Mouse (Mus musculus) limb, embryonic 14.5 days (tissue): ENCODE measurements around the gene Rragd. TPM values are rescaled to one million over a fixed set of nuclear protein-coding genes. Genes with fewer than 3 reads are reported as not detected.
A peak's percentile ranks its signal among the peaks of the same experiment; 100 is the strongest.

Experiments
- ATAC-seq: fragments of 200-750 bp; cut with Nextera tagmentation; 2 replicates; pipeline ENCODE4 v1.8.0; 2017; ENCODE audit warnings: low read depth, moderate number of reproducible peaks, moderate TSS enrichment; ENCODE audit not compliant: low FRiP score
- DNase-seq: peaks from one replicate; pipeline ENCODE4 v3.0.0-alpha.2; 2015; ENCODE audit warnings: low spot score
- H3K27ac ChIP-seq: fragments of 300-500 bp; sonication (generic); replicated peaks from 2 replicates; pipeline ENCODE4 v1.5.1; 2014; ENCODE audit warnings: low read depth, mild to moderate bottlenecking, low read length, moderate library complexity, mixed read lengths
- H3K27me3 ChIP-seq: fragments of 300-500 bp; sonication (generic); 2 replicates; pipeline ENCODE4 v1.6.1; 2014; ENCODE audit warnings: low read length, mixed read lengths; ENCODE audit not compliant: control insufficient read depth, insufficient read depth
- H3K36me3 ChIP-seq: fragments of 300-500 bp; sonication (generic); 2 replicates; pipeline ENCODE4 v1.6.1; 2014; ENCODE audit warnings: mild to moderate bottlenecking, low read length, moderate library complexity, mixed read lengths; ENCODE audit not compliant: control insufficient read depth, insufficient read depth
- H3K4me1 ChIP-seq: fragments of 300-500 bp; sonication (generic); 2 replicates; pipeline ENCODE4 v1.6.1; 2014; ENCODE audit warnings: antibody characterized with exemption, low read length, mixed read lengths; ENCODE audit not compliant: control insufficient read depth, insufficient read depth
- H3K4me2 ChIP-seq: fragments of 300-500 bp; sonication (generic); replicated peaks from 2 replicates; pipeline ENCODE4 v1.6.1; 2014; ENCODE audit warnings: low read depth, mild to moderate bottlenecking, low read length, moderate library complexity; ENCODE audit not compliant: severe bottlenecking
- H3K4me3 ChIP-seq: fragments of 300-500 bp; sonication (generic); replicated peaks from 2 replicates; pipeline ENCODE4 v1.5.1; 2014; ENCODE audit warnings: low read length
- H3K9ac ChIP-seq: fragments of 300-500 bp; sonication (generic); 2 replicates; pipeline ENCODE4 v1.6.1; 2014; ENCODE audit warnings: mild to moderate bottlenecking, low read depth, low read length, moderate library complexity; ENCODE audit not compliant: severe bottlenecking
- H3K9me3 ChIP-seq: fragments of 300-500 bp; sonication (generic); 2 replicates; pipeline ENCODE4 v1.6.1; 2016; ENCODE audit warnings: low read length; ENCODE audit not compliant: control insufficient read depth
- POLR2A ChIP-seq: fragments of 200-500 bp; IDR thresholded peaks from 2 replicates; pipeline ENCODE4 v1.8.0; 2012; ENCODE audit warnings: inconsistent platforms, mild to moderate bottlenecking, moderate library complexity, borderline replicate concordance; ENCODE audit not compliant: insufficient read depth, insufficient read length; ENCODE audit errors: extremely low read depth
- WGBS: fragments of 180-500 bp; shearing (Covaris S2); extraction: QIAGEN DNeasy Blood & Tissue Kit; methylation state at CpG from one replicate; pipeline ENCODE4 v1.1.7; 2014; 5-methylcytosine and 5-hydroxymethylcytosine counted together
- polyA plus RNA-seq, 2 experiments: library from polyadenylated mRNA; depleted of rRNA in 1 of 2; stranded (reverse) in 1 of 2; unstranded in 1 of 2; fragments of >200 nt; fragmentation: Nextera tagmentation in 1 of 2; extraction: Ambion mirVana in 1 of 2; gene quantifications; 2 replicates each; pipeline versions ENCODE4 v1.2.1 to v1.2.3; 2012 to 2014

The Rragd gene
- polyA plus RNA-seq, 2 experiments = 12.3 to 13.1 TPM

- H3K36me3 ChIP-seq = peaks cover 5% of the 10 kb centered on the region
- no peak overlapping the region for H3K27ac ChIP-seq
- no peaks in the 10 kb centered on the region for H3K27me3 ChIP-seq
- H3K9me3 ChIP-seq = no peaks in the 10 kb centered on the region
- no peaks in the 10 kb centered on the region for H3K4me1 ChIP-seq
- 89% methylated on average over 1 of the region's 1 CpGs for WGBS
- no peak overlapping the region for H3K4me2 ChIP-seq
- no peak for DNase-seq
- ATAC-seq = no peak
- H3K9ac ChIP-seq = no peak overlapping the region
- no peak overlapping the region for H3K4me3 ChIP-seq
- no peak for TF ChIP-seq POLR2A
These were observed 27.2 kb downstream of the Rragd start for GRCm38 (mm10) chr4:33010078-33010477.

DNA sequence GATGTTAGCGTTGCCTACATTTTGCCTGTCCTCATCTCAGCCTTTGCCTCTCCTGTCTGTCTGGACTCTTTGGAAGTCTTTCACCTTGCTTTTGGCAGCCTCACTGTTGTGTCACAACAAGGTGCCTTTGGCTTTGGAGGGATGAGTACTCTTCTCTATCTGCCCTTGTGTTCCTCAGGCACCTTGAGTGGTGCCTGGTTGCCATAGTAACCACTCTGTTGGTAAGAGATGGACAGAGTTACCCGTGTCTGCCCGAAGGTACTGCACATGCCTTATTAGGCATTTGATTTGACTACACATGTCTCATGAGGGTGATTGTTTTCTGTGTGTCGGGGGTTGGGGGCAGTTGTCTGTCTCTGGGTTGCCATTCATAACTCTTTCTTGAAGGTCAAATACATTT, 29.6 kb downstream of the Rragd start:
- TF ChIP-seq POLR2A = no peak
- H3K4me1 ChIP-seq = no peaks in the 10 kb centered on the region
- no peak overlapping the region for H3K4me2 ChIP-seq
- ATAC-seq (no peak), DNase-seq (no peak)
- no peak overlapping the region for H3K9ac ChIP-seq
- H3K27ac ChIP-seq = no peak overlapping the region
- H3K36me3 ChIP-seq = peaks cover 5% of the 10 kb centered on the region
- no peak overlapping the region for H3K4me3 ChIP-seq
- WGBS = 82% methylated on average over 4 of the region's 4 CpGs
- no peaks in the 10 kb centered on the region for H3K9me3 ChIP-seq
- no peaks in the 10 kb centered on the region for H3K27me3 ChIP-seq

DNA sequence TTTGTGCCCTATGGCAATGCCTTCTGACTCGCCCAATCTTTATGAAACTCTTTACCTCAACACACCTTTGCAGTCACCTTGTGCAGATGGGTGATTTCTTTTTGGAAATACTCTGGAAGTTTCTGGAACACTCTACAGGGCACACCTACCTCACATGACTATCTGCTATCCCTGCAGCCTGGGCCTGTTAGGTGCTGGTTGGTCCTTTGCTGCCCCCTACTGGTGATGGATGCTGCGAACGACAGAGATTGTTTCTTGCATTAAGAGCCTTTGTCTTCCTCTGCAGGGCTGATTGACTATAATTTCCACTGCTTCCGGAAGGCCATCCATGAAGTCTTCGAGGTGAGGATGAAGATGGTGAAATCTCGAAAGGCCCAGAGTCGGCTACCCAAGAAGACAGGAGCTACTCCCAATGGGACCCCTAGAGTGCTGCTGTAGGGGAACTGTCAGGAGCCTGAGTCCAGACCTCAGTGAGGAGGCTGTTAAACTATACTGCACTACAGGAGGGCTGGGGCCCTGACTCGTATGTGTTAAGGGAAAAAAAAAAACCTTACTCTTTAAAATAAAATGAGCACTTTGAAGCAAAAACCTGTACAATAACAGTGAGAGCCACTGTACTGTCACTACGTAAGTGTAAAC, 35.6 kb downstream of the Rragd start:
- no peak for TF ChIP-seq POLR2A
- ATAC-seq = peak; percentile 73; the same call in 1 of the 2 replicates

DNA sequence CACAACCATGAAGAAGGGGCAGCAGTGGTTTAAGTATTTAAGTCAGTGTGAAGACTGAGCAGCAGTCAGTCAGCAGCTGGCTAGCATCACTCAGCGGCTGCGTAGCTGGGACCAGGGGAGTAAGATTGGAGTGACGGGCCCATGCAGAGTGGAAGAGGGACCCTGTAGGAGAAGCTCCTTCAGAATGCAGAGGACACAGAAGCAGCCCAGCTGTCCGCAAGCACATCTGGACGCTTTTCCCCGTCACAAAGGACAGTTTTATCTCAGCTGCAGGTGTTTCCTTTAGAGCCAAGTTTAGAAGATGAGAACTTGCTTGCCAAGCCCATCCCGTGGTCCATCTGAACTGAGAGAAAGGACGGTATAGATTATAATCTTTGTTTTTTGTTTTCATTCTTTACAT, 41.6 kb downstream of the Rragd start:
- WGBS = 88% methylated on average over 8 of the region's 8 CpGs
- Histone ChIP-seq H3K4me3 (no peak overlapping the region), H3K4me2 (no peak overlapping the region), H3K9me3 (no peaks in the 10 kb centered on the region), H3K9ac (no peak overlapping the region), H3K27ac (no peak overlapping the region), H3K27me3 (no peaks in the 10 kb centered on the region), H3K36me3 (peaks cover 5% of the 10 kb centered on the region; the same call in 1 of the 2 replicates), H3K4me1 (no peaks in the 10 kb centered on the region)
- no peak for TF ChIP-seq POLR2A
- no peak for ATAC-seq
- no peak for DNase-seq

More for the DNA sequence above, 35.6 kb downstream of the Rragd start:
- no peak overlapping the region for H3K27ac ChIP-seq
- H3K9me3 ChIP-seq = no peaks in the 10 kb centered on the region
- no peaks in the 10 kb centered on the region for H3K27me3 ChIP-seq
- H3K4me2 ChIP-seq = no peak overlapping the region
- no peak overlapping the region for H3K9ac ChIP-seq
- WGBS = 45% methylated on average over 9 of the region's 9 CpGs
- no peak overlapping the region for H3K4me3 ChIP-seq
- peak; percentile 92 for DNase-seq
- H3K4me1 ChIP-seq = no peaks in the 10 kb centered on the region
- peaks cover 3% of the 10 kb centered on the region for H3K36me3 ChIP-seq

DNA sequence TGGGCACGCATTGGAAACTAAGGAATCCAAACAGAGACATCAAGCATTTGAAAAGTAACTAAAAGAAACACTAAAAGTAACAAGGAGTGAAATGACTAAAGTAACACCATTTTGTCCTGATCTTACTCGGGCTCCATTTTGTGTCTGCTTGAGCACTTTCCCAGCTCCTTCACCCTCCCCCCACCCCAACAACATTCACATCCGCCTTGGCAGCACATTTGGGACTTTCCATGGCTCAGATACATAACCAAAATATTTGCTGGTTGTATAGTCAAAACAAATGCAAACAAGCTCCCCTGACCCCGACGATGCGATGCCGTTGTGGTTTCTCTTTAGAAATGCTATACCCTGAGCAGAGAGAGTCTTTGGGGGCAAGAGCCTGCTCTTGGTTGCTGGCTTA, 46.3 kb downstream of the Rragd start:
- H3K9me3 ChIP-seq = no peaks in the 10 kb centered on the region
- H3K27me3 ChIP-seq = no peaks in the 10 kb centered on the region
- no peak overlapping the region for H3K4me3 ChIP-seq
- 0 out of 2 replicates have a peak, but pooled peaks cover 5% of the 10 kb centered on the region for H3K36me3 ChIP-seq
- peaks cover 12% of the 10 kb centered on the region for H3K4me1 ChIP-seq
- H3K27ac ChIP-seq = no peak overlapping the region
- no peak for TF ChIP-seq POLR2A
- DNase-seq (no peak), ATAC-seq (no peak)
- 92% methylated on average over 7 of the region's 7 CpGs for WGBS
- no peak overlapping the region for H3K9ac ChIP-seq
- H3K4me2 ChIP-seq = no peak overlapping the region
